Mouse (Mus musculus) cerebellum, postnatal 10 days (tissue): ENCODE results near the gene Tbx5.

Experiments used
- DNase-seq, 2 experiments: peaks; one replicate each; pipeline ENCODE4 v3.0.0; 2021; ENCODE audit warnings: mixed read lengths in 2 of 2

Tbx5 gene

GRCm38 (mm10) chr5:119832479-119832796 is at the start of gene Tbx5:
TSS of gene Tbx5 (plus strand) at chr5:119832668.
- DNase-seq, result peak; percentile 9 to 22

DNA sequence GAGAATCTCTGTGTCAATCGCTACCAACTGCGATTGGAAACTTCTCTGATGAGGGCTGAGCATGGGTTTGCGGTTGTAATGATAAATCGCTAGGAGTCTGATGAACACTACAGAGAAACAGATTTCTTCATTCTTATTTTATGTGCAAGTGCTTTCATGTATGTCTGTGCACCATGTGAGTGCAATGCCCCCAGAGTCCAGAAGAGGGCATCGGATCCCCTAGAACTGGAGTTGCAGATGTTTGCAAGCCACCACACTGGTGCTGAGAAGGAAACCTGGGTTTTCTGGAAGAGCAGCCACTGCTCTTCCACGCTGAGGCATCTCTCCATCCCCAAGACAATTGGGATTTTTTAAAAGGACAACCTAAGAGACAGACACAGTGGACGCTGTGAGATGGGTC is 46.5 kb upstream of the Tbx5 start:
- DNase-seq, result no peak

DNA sequence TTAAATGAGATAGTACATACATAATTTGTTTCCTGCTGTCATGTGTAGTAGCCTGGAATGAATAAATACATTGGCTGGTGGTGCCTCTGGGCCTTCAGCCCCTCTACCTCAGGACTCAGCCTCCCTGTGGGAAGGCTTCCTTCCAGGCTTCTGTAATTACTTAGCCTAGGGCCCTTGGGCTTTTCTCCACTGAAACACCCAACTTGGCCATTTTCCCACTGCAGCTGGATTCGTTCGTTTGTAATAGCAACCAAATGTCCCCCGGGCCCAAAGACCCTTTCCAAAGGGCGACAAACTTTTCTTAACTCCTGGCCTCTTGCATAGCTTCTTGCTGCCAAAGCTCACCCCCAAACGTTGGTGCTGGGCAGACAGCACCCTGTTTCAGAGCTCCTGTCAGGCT is 40.8 kb upstream of the Tbx5 start:
- DNase-seq, result no peak

DNA sequence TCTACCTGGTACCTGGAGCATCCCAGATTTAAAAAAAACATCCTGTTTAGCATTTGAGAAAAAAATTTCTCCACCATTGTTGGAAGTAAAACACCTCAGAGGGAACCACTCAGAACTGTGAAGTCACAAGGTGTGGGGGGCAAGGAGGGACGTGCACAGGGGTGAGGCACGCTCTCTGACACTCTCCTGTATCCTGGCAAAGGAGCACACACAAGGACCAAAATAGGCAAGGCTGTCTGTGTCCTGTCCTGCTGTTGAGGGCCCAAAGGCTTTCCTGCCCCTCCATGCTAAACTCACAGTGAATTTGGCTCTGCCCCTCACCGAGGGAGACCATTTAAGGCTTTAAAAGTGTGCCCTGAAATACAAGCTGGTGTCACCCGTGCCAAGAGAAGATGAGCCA is 38.5 kb upstream of the Tbx5 start:
- no peak for DNase-seq

- DNase-seq, result no peak
Observed at GRCm38 (mm10) chr5:119795376-119795775, 37.1 kb upstream of the Tbx5 start.

GRCm38 (mm10) chr5:119795777-119796176 is 36.7 kb upstream of the Tbx5 start:
- no peak for DNase-seq

DNA sequence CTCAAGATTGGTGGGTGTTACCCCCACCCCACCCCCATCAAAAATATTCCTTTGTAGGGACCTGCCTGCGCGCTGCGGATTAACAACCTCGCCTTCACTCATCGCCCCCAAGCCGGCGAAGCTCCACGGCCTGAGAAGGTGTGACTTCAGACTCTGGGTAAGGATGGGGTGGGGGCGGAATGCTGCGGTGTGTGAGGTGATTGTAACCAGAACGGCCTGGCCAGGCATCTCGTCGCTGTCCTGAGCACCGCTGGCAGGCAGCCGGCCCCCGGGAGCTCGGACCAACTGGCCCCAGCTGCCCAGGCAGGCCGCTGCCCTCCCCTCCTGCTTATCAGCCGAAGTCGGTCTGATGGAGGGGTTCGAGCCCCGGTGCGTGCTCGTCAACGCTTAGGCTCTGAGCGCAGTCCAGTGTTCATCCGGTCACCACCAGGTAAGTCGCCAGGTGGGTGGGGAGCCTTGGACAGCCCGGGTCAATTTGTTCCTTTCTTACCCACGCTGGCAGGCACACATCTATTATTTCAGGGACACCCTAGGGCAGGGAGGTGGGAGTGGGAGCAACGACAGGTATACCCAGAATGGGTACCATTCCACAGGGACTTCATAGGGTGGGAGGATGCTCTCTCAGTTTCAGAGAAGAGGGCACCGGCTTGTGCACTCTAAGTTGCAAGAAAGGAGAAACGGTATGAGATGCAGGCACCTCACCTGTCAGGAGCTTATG is 35.9 kb upstream of the Tbx5 start:
- peak in 1 of 2 experiments; percentile 49 for DNase-seq

DNA sequence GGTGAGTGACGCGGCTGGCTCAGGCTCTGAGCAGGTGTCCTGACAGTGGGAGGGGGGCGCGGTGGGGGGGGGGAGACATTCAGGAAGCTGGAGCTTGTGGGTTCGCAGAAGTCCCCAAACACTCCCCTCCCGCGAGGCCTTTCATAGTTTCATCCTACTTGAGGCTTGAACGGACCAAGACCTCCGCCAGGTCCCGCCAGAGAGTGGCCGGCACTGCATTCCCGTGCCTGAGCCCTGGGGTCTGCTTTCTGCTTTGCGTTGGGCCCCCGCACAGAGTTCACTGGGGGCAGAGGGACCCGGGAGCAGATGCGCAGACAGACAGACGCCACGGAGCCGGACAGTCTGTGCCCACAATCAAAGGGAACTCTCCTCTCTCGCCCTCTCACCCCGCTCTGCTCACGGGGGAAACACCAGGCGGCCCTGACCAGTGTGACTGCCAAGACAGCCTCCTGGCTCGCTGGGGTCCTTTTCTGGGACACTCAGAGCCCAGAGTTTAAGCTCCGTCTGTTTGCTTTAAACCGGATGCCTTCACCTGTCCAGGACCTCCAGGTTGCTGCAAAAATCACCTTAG is 34.8 kb upstream of the Tbx5 start:
- no peak for DNase-seq

DNA sequence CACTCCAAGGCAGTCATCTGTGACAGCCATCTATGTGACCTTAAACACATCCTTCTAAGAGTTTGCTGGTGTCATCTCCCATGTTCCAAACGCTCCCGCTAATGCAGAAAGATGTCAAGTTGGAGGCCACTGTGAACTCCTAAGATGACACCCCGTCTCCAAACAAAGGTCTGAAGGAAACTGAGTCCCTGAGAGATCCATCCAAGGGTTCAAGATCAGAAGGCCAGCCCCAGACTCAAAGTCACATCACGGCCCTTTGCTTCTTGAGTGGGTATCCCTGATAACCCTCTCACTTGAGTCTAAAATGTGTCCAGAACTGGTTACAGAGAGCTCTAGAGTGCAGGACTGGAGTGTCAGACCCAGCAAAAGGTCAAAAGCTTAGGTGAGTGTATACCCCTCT is 34.2 kb upstream of the Tbx5 start:
- no peak for DNase-seq

DNA sequence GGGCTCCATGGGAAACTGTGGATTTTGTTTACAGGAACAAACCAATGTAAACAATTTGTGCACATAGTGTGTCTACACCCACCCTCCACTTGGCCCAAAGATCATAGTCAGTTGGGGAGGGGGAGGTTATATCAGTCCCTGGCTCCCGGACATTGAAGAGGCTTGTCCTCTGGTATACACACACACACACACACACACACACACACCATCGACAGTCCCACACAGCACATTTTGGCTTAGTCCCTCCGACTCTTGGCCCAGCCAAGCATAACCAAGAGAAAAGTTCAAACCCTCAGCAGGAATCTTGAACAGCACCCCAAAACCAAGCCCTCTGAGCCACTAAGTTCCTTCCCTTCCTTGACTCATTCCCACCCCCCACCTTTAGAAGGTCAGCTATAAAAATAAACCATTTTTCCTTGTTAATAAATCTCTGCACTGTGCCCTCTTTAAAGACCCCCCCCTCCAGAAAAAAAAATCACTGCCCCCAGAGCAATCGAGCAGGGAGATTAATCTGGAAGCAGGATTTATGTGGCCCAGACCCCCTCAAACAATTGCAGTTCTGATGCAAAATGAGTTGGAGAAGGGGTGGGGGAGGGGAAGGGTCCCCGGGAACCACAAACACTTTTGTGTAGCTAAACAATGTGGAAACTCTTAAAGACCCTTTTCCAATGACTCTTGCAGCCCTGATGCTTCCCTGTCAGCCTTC is 33.6 kb upstream of the Tbx5 start:
- DNase-seq, result no peak

DNA sequence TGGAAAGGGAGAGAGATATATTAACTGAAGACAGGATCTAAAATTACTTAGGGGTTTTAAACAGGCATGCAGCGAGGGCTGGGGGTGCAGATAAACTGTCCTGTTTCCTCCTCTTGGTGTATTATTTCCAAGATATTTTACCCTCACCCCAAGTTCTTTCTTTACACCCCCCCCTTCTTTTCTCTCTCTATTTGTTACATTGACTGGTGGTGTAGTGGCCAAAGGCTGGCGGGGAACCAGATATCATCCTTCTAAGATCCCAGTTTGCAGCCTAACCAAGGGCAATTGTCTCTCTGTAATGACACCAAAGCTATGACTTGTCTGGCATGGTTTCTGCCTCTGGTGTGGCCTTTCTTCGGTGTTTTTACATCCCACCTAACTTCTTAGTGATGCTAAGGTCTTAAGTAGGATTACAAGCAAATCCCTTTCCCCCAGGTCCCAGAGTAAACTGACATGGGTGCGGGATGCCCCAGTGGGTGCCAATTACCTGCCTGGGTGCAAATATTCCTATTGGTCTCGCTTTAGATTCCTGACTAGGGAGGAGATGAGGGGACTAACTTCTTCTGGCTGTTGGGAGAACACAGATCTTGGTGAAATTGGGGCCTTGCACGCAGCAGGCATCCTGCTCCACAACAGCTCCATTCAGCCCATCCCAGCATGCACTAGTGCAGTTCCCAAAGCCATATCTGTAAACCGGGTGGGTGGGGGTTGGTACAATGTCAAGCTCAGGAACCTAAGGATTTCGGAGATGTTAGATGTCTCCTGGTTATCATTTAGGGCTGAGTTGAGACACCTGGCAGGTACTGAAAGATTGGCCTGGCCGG is 32.8 kb upstream of the Tbx5 start:
- no peak for DNase-seq

DNA sequence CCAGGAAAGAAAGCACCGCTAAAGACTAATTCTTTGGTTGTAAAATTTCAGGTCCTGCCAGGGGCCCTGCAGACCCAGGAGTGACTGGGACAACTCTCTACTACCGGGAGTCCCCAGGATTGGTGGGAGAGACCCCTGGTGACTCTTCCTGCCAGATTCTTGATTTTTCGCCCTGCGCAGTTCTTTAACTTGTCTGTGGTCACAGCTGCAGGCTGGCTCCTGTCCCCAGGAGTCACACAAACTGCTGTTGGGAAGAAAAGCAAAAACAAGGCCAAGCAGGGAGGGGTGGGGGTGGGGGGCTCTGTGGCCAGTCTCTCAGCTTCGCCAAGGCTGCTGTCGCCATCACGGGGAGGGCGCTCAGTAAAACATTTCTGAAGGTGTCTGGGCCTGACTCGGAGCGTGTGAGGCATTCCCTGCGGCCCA is 32.2 kb upstream of the Tbx5 start:
- DNase-seq, result no peak

DNA sequence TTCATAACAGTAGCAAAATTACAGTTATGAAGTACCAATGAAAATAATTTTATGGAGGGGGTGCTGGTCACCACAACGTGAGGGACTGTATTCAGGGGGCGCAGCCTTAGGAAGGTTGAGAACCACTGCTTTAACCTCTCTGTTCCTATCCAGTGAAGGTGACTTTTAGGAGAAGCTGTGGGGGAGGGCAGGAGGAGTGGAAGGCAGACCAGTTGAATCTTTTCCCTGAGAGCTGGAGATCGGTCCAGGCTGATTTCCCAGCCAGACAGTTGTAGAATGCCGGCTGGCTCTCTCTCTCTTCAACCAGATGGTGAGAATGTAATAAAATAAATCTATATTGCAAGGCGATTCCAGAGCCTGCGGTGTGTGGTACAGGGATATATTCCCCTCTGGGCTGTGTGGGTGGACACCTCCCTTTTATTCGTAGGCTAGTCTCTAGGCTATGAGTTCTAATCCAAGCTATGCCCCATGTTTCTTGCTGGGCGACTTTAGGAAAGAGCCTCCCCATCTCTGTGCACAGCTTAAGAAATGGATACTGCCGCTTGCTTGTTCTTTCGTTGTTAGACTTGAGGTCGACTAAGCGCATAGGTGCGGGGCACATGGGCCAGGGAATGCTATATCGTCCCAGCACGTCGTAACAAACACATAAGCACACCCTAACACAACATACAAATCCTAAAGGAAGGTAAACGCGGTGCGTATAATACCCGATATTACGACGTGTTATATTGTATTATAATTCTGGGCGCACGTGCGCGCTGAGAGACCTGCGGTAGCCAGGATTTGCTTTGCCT is 29.7 kb upstream of the Tbx5 start:
- no peak for DNase-seq

DNA sequence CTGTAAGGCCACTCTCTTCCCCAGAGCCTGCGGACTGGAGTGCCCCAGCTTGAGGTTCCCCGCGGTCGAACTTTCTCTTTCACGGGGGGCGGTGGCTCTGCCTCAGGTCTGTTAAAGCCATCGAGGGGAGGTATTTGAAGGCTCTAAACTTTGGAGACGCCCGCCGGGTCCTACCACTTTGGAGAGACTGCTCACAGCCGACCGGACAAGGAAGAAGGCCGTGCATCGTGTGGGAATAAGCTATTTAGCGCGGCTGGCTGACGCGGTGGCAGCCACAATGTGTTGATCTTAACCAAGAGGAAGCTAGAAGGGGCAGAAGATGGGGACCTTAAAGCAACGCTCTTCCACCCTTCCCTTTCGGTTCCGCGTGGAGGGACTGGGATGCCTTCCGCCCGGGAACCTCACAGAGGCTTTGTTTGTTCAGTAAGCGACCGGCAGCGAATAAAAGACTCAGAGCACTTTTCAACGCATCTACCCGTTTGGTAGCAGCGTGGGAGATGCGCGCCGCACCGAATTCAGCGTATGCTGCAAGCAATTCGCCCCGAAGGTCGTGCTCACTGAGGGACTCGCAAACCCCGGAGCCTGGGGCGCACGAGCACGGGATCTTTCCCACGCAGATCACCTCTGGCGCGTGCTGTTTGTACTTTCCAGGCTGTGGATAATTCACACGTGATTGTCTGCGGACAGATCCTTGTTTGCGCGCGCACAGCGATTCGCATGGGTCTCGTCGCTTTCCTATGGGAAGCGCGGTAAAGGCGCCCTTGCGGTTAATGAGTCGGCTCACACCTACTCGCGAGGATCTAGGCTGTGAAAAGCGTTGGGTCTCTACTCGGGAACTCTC is 28.8 kb upstream of the Tbx5 start:
- no peak for DNase-seq

DNA sequence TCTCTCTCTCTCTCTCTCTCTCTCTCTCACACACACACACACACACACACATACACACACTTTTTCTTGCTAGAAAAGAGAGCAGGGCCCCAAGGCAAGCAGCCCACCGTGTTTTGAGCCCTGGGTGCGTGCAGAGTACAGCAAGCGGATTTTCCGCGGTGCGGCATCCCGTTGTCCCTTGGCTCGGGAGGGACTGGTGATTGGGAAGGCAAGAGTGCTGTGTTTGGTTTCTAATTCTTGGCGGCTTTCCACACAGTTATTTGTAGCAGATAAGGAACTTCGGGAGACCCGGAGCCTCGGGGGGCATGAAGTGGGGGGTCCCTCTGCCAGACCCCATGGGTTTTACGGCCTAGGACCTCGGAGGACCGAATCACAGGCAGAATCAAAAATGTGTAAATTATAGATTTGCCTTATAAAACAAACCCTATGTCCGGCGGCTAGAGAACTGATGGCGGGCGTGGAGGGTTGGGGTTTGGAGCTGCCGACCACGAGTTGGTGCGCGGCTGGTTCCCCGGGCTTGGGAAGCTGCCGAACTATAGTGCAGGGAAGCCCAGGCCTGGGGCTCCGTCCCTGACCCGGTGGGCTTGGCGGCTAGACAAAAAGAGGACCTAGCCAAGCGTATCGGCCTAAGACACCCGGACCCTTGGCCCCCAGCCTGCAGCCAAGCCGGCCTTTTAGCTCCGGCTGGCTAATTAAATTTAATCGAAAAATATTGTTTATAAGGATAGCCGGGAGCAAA is 28.0 kb upstream of the Tbx5 start:
- DNase-seq, result peak; percentile 38 to 42

GRCm38 (mm10) chr5:119805636-119806035 is 26.8 kb upstream of the Tbx5 start:
- no peak for DNase-seq

- DNase-seq, result no peak
Observed at GRCm38 (mm10) chr5:119806467-119806866, 26.0 kb upstream of the Tbx5 start.

GRCm38 (mm10) chr5:119807481-119808183 is 24.8 kb upstream of the Tbx5 start:
- DNase-seq, result no peak

- no peak for DNase-seq
Observed at GRCm38 (mm10) chr5:119808713-119809112, 23.8 kb upstream of the Tbx5 start.

- DNase-seq, result no peak
Observed at GRCm38 (mm10) chr5:119810994-119811690, 21.3 kb upstream of the Tbx5 start.
